Mouse (Mus musculus): ENCODE measurements around the gene Hacd3. TPM values are rescaled to one million over a fixed set of nuclear protein-coding genes. Genes with fewer than 3 reads are reported as not detected.

The Hacd3 gene
- 104 and 119 TPM in 2 replicates for polyA plus RNA-seq (2012; rRNA removed)

GRCm38 (mm10) chr9:65020991-65021886 lies at the start of gene Hacd3:
TSS of gene Hacd3 (minus strand) at chr9:65021693.

GRCm38 (mm10) chr9:65032269-65033108 lies 11.0 kb upstream of the Hacd3 start, which contains the start of gene Dpp8:
TSS of gene Dpp8 (plus strand) at chr9:65032414.

GRCm38 (mm10) chr9:64960117-64960977 lies 61.1 kb downstream of the Hacd3 start, which contains the start of gene Ints14:
TSS of gene Ints14 (plus strand) at chr9:64960905.

GRCm38 (mm10) chr9:64951161-64951657 lies 70.3 kb downstream of the Hacd3 start, which contains the start of gene Slc24a1:
TSS of gene Slc24a1 (minus strand) at chr9:64951607.

Other genes starting within 250 kb of the Hacd3 start
- 13.3 and 13.7 TPM in 2 replicates for gene Dennd4a, start 210.4 kb downstream of the Hacd3 start, polyA plus RNA-seq (2012; rRNA removed)
- gene Slc24a1, start 70.1 kb downstream of the Hacd3 start, polyA plus RNA-seq (2012; rRNA removed), result 0.06 and 0.07 TPM in 2 replicates
- 34.6 and 36.3 TPM in 2 replicates for gene Ints14, start 60.8 kb downstream of the Hacd3 start, polyA plus RNA-seq (2012; rRNA removed)
- gene Dpp8, start 10.7 kb upstream of the Hacd3 start, polyA plus RNA-seq (2012; rRNA removed), result 55.1 and 59.0 TPM in 2 replicates
- gene Igdcc4, start 79.8 kb upstream of the Hacd3 start, polyA plus RNA-seq (2012; rRNA removed), result 28.8 and 39.9 TPM in 2 replicates
- gene Igdcc3, start 119.5 kb upstream of the Hacd3 start, polyA plus RNA-seq (2012; rRNA removed), result 14.3 and 17.3 TPM in 2 replicates
- gene Parp16, start 173.7 kb upstream of the Hacd3 start, polyA plus RNA-seq (2012; rRNA removed), result 4.9 and 6.8 TPM in 2 replicates
- 0.23 and 0.93 TPM in 2 replicates for gene Cilp, start 243.5 kb upstream of the Hacd3 start, polyA plus RNA-seq (2012; rRNA removed)